Mouse (Mus musculus): Measurements from ENCODE around the gene Nacad. TPM values are rescaled to one million over a fixed set of nuclear protein-coding genes. Genes with fewer than 3 reads are reported as not detected.

The Nacad gene
- total and polyA plus RNA-seq, 3 experiments, result 0.13 to 0.34 TPM; not detected in 1

DNA sequence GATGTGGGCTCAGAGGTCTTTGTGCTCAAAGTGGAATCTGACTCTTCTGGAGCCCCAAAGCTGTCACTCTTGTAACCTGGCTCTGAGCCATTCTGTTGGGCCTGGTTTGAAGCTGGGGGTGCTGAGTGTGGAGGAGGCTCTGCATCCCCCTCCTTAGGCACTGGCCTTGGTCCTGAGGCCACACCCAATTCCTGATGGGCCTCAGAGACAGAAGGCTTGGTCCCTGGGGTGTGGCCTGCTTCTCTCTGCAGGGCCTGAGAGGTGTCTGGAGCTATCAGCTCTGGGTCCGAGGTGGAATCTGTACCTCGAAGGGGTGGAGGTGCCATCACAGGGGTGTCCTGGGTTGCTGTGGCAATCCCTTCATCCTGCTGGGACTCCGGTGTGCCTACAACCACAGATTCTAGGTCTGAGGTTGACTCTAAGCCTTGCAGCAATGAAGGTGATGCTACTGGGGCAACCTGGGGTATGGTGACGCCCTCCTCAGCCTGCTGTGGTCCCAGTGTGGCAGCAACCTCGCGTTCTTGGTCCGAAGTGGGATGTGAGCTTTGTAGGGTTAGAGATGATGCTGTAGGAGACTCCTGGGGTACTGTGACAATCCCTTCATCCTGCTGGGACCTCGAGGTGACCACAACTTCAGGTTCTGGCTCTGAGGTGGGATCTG is 5.4 kb downstream of the Nacad start:
- peaks cover 28 to 51% of the 10 kb centered on the region in 2 experiments for H3K36me3 ChIP-seq (replicated peaks in 1 of 2; ENCODE audit: control insufficient read depth in 1 of 2, insufficient read depth in 1 of 2, low read length in 1 of 2)
- peaks cover 7 to 15% of the 10 kb centered on the region in 2 experiments; a peak in 3 of 4 replicates for H3K4me1 ChIP-seq (ENCODE audit: control insufficient read depth in 1 of 2, insufficient read depth in 2 of 2)
- dilution Hi-C loops (cut with MboI; ENCODE audit: extremely low pct_ligation_motif_present, extremely low pct_unique_long_range_greater_than_20kb, low sequenced_read_pairs), result no loop called here
- no peaks in the 10 kb centered on the region for H3K79me2 ChIP-seq (replicated peaks; ENCODE audit: control insufficient read depth, extremely low read depth, insufficient read depth, poor library complexity, severe bottlenecking)
- in situ Hi-C loops (cut with MboI; ENCODE audit: low pct_ligation_motif_present, low pct_unique_long_range_greater_than_20kb, low sequenced_read_pairs), result no loop called here
- H3K9me3 ChIP-seq (replicated peaks; ENCODE audit: low read length), result no peaks in the 10 kb centered on the region
- no peak overlapping the region for H3K4me2 ChIP-seq (ENCODE audit: insufficient read depth, low read depth, poor library complexity, severe bottlenecking)
- no peak overlapping the region for H3K27ac ChIP-seq (ENCODE audit: insufficient read depth, low read depth)
- H3K9ac ChIP-seq (ENCODE audit: insufficient read depth, low read depth), result no peak overlapping the region
- no peak for TF ChIP-seq ZMIZ1 (IDR thresholded peaks at IDR 0.05; ENCODE audit: low read depth, low read length)
- no peak for TF ChIP-seq USF1 (IDR thresholded peaks at IDR 0.05; ENCODE audit: low read depth, low read length)
- TF ChIP-seq MXI1 (IDR thresholded peaks at IDR 0.05; ENCODE audit: low read depth, low read length), result no peak
- TF ChIP-seq SMC3 (IDR thresholded peaks at IDR 0.05; ENCODE audit: low read depth, low read length), result no peak
- TF ChIP-seq POLR2AphosphoS2 (IDR thresholded peaks at IDR 0.05; ENCODE audit: low read depth, low read length), result no peak
- H3K4me3 ChIP-seq (replicated peaks in 1 of 3; ENCODE audit: low read depth in 2 of 3, low read length in 2 of 3, poor library complexity in 1 of 3), result no peak overlapping the region
- H3K27me3 ChIP-seq (replicated peaks), result no peaks in the 10 kb centered on the region
- DNase-seq (ENCODE audit: extremely low read depth), result no peak

GRCm38 (mm10) chr11:6599831-6600230 is 6.0 kb downstream of the Nacad start:
- H3K9ac ChIP-seq (ENCODE audit: insufficient read depth, low read depth), result no peak overlapping the region
- in situ Hi-C loops (cut with MboI; ENCODE audit: low pct_ligation_motif_present, low pct_unique_long_range_greater_than_20kb, low sequenced_read_pairs), result no loop called here

GRCm38 (mm10) chr11:6599011-6599681 is 6.7 kb downstream of the Nacad start:
- dilution Hi-C loops (cut with MboI; ENCODE audit: extremely low pct_ligation_motif_present, extremely low pct_unique_long_range_greater_than_20kb, low sequenced_read_pairs), result no loop called here
- Histone ChIP-seq H3K27me3 (replicated peaks) (no peaks in the 10 kb centered on the region), H3K4me1 (ENCODE audit: control insufficient read depth in 1 of 2, insufficient read depth in 2 of 2) (peaks cover 5 to 15% of the 10 kb centered on the region in 2 experiments; a peak in 2 of 4 replicates), H3K79me2 (replicated peaks; ENCODE audit: control insufficient read depth, extremely low read depth, insufficient read depth, poor library complexity, severe bottlenecking) (no peaks in the 10 kb centered on the region), H3K4me2 (ENCODE audit: insufficient read depth, low read depth, poor library complexity, severe bottlenecking) (no peak overlapping the region), H3K9ac (ENCODE audit: insufficient read depth, low read depth) (no peak overlapping the region), H3K4me3 (replicated peaks in 1 of 3; ENCODE audit: low read depth in 2 of 3, low read length in 2 of 3, poor library complexity in 1 of 3) (no peak overlapping the region), H3K27ac (ENCODE audit: insufficient read depth, low read depth) (no peak overlapping the region), H3K9me3 (replicated peaks; ENCODE audit: low read length) (no peaks in the 10 kb centered on the region), H3K36me3 (replicated peaks in 1 of 2; ENCODE audit: control insufficient read depth in 1 of 2, insufficient read depth in 1 of 2, low read length in 1 of 2) (peaks cover 35 to 62% of the 10 kb centered on the region in 2 experiments)
- no peak for TF ChIP-seq MAX (IDR thresholded peaks at IDR 0.05; ENCODE audit: low read length)
- TF ChIP-seq RAD21 (IDR thresholded peaks at IDR 0.05; ENCODE audit: low read depth, low read length), result no peak
- no peak for TF ChIP-seq MXI1 (IDR thresholded peaks at IDR 0.05; ENCODE audit: low read depth, low read length)
- no peak for TF ChIP-seq MAZ (IDR thresholded peaks at IDR 0.05; ENCODE audit: low read depth, low read length)
- no peak for TF ChIP-seq POLR2A (IDR thresholded peaks at IDR 0.05; ENCODE audit: low read depth, low read length)
- TF ChIP-seq NELFE (IDR thresholded peaks at IDR 0.05; ENCODE audit: low read depth, low read length), result no peak
- no peak for TF ChIP-seq HCFC1 (IDR thresholded peaks at IDR 0.05; ENCODE audit: low read depth, low read length)
- TF ChIP-seq ZNF384 (IDR thresholded peaks at IDR 0.05; ENCODE audit: low read depth, low read length), result no peak
- TF ChIP-seq CHD1 (IDR thresholded peaks at IDR 0.05; ENCODE audit: low read depth, low read length), result no peak
- TF ChIP-seq JUN (IDR thresholded peaks at IDR 0.05; ENCODE audit: insufficient read depth, low read depth, low read length), result no peak
- TF ChIP-seq PAX5 (IDR thresholded peaks at IDR 0.05; ENCODE audit: low read length), result no peak
- TF ChIP-seq MEF2A (IDR thresholded peaks at IDR 0.05; ENCODE audit: borderline replicate concordance, low read depth, low read length), result no peak
- no peak for TF ChIP-seq SIN3A (IDR thresholded peaks at IDR 0.05; ENCODE audit: low read length)
- no peak for TF ChIP-seq USF1 (IDR thresholded peaks at IDR 0.05; ENCODE audit: low read depth, low read length)
- no peak for DNase-seq (ENCODE audit: extremely low read depth)
- in situ Hi-C loops (cut with MboI; ENCODE audit: low pct_ligation_motif_present, low pct_unique_long_range_greater_than_20kb, low sequenced_read_pairs), result no loop called here

More at GRCm38 (mm10) chr11:6599831-6600230, 6.0 kb downstream of the Nacad start:
- dilution Hi-C loops (cut with MboI; ENCODE audit: extremely low pct_ligation_motif_present, extremely low pct_unique_long_range_greater_than_20kb, low sequenced_read_pairs), result no loop called here
- Histone ChIP-seq H3K27me3 (replicated peaks) (no peaks in the 10 kb centered on the region), H3K27ac (ENCODE audit: insufficient read depth, low read depth) (no peak overlapping the region), H3K4me2 (ENCODE audit: insufficient read depth, low read depth, poor library complexity, severe bottlenecking) (no peak overlapping the region), H3K4me3 (replicated peaks in 1 of 3; ENCODE audit: low read depth in 2 of 3, low read length in 2 of 3, poor library complexity in 1 of 3) (no peak overlapping the region), H3K79me2 (replicated peaks; ENCODE audit: control insufficient read depth, extremely low read depth, insufficient read depth, poor library complexity, severe bottlenecking) (no peaks in the 10 kb centered on the region), H3K36me3 (replicated peaks in 1 of 2; ENCODE audit: control insufficient read depth in 1 of 2, insufficient read depth in 1 of 2, low read length in 1 of 2) (peaks cover 32 to 57% of the 10 kb centered on the region in 2 experiments), H3K4me1 (ENCODE audit: control insufficient read depth in 1 of 2, insufficient read depth in 2 of 2) (peaks cover 5 to 15% of the 10 kb centered on the region in 2 experiments; a peak in 2 of 4 replicates), H3K9me3 (replicated peaks; ENCODE audit: low read length) (no peaks in the 10 kb centered on the region)
- DNase-seq (ENCODE audit: extremely low read depth), result no peak
- TF ChIP-seq SMC3 (IDR thresholded peaks at IDR 0.05; ENCODE audit: low read depth, low read length), result no peak
- TF ChIP-seq USF1 (IDR thresholded peaks at IDR 0.05; ENCODE audit: low read depth, low read length), result no peak
- no peak for TF ChIP-seq GABPA (IDR thresholded peaks at IDR 0.05; ENCODE audit: insufficient replicate concordance, low read depth, low read length)
- no peak for TF ChIP-seq NELFE (IDR thresholded peaks at IDR 0.05; ENCODE audit: low read depth, low read length)
- TF ChIP-seq MAZ (IDR thresholded peaks at IDR 0.05; ENCODE audit: low read depth, low read length), result no peak
- no peak for TF ChIP-seq MXI1 (IDR thresholded peaks at IDR 0.05; ENCODE audit: low read depth, low read length)
- TF ChIP-seq CHD2 (IDR thresholded peaks at IDR 0.05; ENCODE audit: low read length), result no peak
- TF ChIP-seq PAX5 (IDR thresholded peaks at IDR 0.05; ENCODE audit: low read length), result no peak
- no peak for TF ChIP-seq ELF1 (IDR thresholded peaks at IDR 0.05; ENCODE audit: low read depth, low read length)
- no peak for TF ChIP-seq SIN3A (IDR thresholded peaks at IDR 0.05; ENCODE audit: low read length)
